Mouse (Mus musculus): ENCODE data around the gene Prkg1. TPM values are rescaled to one million over a fixed set of nuclear protein-coding genes. Genes with fewer than 3 reads are reported as not detected.

Prkg1 gene
- polyA plus RNA-seq, 1 experiment = 82.5 TPM

- Histone ChIP-seq H3K27ac (ENCODE audit: control insufficient read depth, insufficient read depth, low read depth, low read length) (no peak overlapping the region), H3K36me3 (ENCODE audit: control insufficient read depth, insufficient read depth, low read length) (no peaks in the 10 kb centered on the region), H3K4me3 (ENCODE audit: control insufficient read depth, low read depth, low read length) (no peak overlapping the region), H3K27me3 (ENCODE audit: control insufficient read depth, insufficient read depth, low read length) (no peaks in the 10 kb centered on the region), H3K4me1 (ENCODE audit: control insufficient read depth, insufficient read depth, low read length) (no peaks in the 10 kb centered on the region)
- no peak for TF ChIP-seq POLR2A (IDR thresholded peaks at IDR 0.05; ENCODE audit: control insufficient read depth, low read depth, low read length)
- TF ChIP-seq CTCF (IDR thresholded peaks at IDR 0.05; ENCODE audit: control insufficient read depth, insufficient read depth, insufficient replicate concordance, low read depth, low read length) = no peak
Measured at GRCm38 (mm10) chr19:31680821-31681220, 84.0 kb downstream of the Prkg1 start.

GRCm38 (mm10) chr19:31678324-31678723 lies 86.5 kb downstream of the Prkg1 start:
- Histone ChIP-seq H3K27ac (ENCODE audit: control insufficient read depth, insufficient read depth, low read depth, low read length) (no peak overlapping the region), H3K4me1 (ENCODE audit: control insufficient read depth, insufficient read depth, low read length) (no peaks in the 10 kb centered on the region), H3K4me3 (ENCODE audit: control insufficient read depth, low read depth, low read length) (no peak overlapping the region), H3K27me3 (ENCODE audit: control insufficient read depth, insufficient read depth, low read length) (no peaks in the 10 kb centered on the region), H3K36me3 (ENCODE audit: control insufficient read depth, insufficient read depth, low read length) (no peaks in the 10 kb centered on the region)
- no peak for TF ChIP-seq POLR2A (IDR thresholded peaks at IDR 0.05; ENCODE audit: control insufficient read depth, low read depth, low read length)
- TF ChIP-seq CTCF (IDR thresholded peaks at IDR 0.05; ENCODE audit: control insufficient read depth, insufficient read depth, insufficient replicate concordance, low read depth, low read length) = no peak

GRCm38 (mm10) chr19:31671726-31672125 lies 93.1 kb downstream of the Prkg1 start:
- Histone ChIP-seq H3K36me3 (ENCODE audit: control insufficient read depth, insufficient read depth, low read length) (no peaks in the 10 kb centered on the region), H3K27ac (ENCODE audit: control insufficient read depth, insufficient read depth, low read depth, low read length) (no peak overlapping the region), H3K4me1 (ENCODE audit: control insufficient read depth, insufficient read depth, low read length) (no peaks in the 10 kb centered on the region), H3K27me3 (ENCODE audit: control insufficient read depth, insufficient read depth, low read length) (no peaks in the 10 kb centered on the region), H3K4me3 (ENCODE audit: control insufficient read depth, low read depth, low read length) (no peak overlapping the region)
- no peak for TF ChIP-seq POLR2A (IDR thresholded peaks at IDR 0.05; ENCODE audit: control insufficient read depth, low read depth, low read length)
- no peak for TF ChIP-seq CTCF (IDR thresholded peaks at IDR 0.05; ENCODE audit: control insufficient read depth, insufficient read depth, insufficient replicate concordance, low read depth, low read length)

- no peaks in the 10 kb centered on the region for H3K27me3 ChIP-seq (ENCODE audit: control insufficient read depth, insufficient read depth, low read length)
- H3K36me3 ChIP-seq (ENCODE audit: control insufficient read depth, insufficient read depth, low read length) = no peaks in the 10 kb centered on the region
- peak overlapping the region; percentile 59 for H3K4me3 ChIP-seq (ENCODE audit: control insufficient read depth, low read depth, low read length)
- no peak overlapping the region for H3K27ac ChIP-seq (ENCODE audit: control insufficient read depth, insufficient read depth, low read depth, low read length)
- H3K4me1 ChIP-seq (ENCODE audit: control insufficient read depth, insufficient read depth, low read length) = peaks cover 10% of the 10 kb centered on the region
- TF ChIP-seq CTCF (IDR thresholded peaks at IDR 0.05; ENCODE audit: control insufficient read depth, insufficient read depth, insufficient replicate concordance, low read depth, low read length) (no peak), POLR2A (IDR thresholded peaks at IDR 0.05; ENCODE audit: control insufficient read depth, low read depth, low read length) (no peak)
Measured at GRCm38 (mm10) chr19:31665007-31665406, 99.8 kb downstream of the Prkg1 start.

GRCm38 (mm10) chr19:31664159-31664991 lies 100.5 kb downstream of the Prkg1 start:
- Histone ChIP-seq H3K4me1 (ENCODE audit: control insufficient read depth, insufficient read depth, low read length) (peaks cover 10% of the 10 kb centered on the region), H3K27ac (ENCODE audit: control insufficient read depth, insufficient read depth, low read depth, low read length) (no peak overlapping the region), H3K4me3 (ENCODE audit: control insufficient read depth, low read depth, low read length) (peak overlapping the region; percentile 59), H3K27me3 (ENCODE audit: control insufficient read depth, insufficient read depth, low read length) (no peaks in the 10 kb centered on the region), H3K36me3 (ENCODE audit: control insufficient read depth, insufficient read depth, low read length) (no peaks in the 10 kb centered on the region)
- TF ChIP-seq POLR2A (IDR thresholded peaks at IDR 0.05; ENCODE audit: control insufficient read depth, low read depth, low read length) = no peak
- no peak for TF ChIP-seq CTCF (IDR thresholded peaks at IDR 0.05; ENCODE audit: control insufficient read depth, insufficient read depth, insufficient replicate concordance, low read depth, low read length)

GRCm38 (mm10) chr19:31663437-31664158 lies 101.2 kb downstream of the Prkg1 start:
- H3K27ac ChIP-seq (ENCODE audit: control insufficient read depth, insufficient read depth, low read depth, low read length) = no peak overlapping the region
- H3K4me3 ChIP-seq (ENCODE audit: control insufficient read depth, low read depth, low read length) = peak overlapping the region; percentile 59
- no peaks in the 10 kb centered on the region for H3K36me3 ChIP-seq (ENCODE audit: control insufficient read depth, insufficient read depth, low read length)
- H3K4me1 ChIP-seq (ENCODE audit: control insufficient read depth, insufficient read depth, low read length) = peaks cover 10% of the 10 kb centered on the region
- TF ChIP-seq POLR2A (IDR thresholded peaks at IDR 0.05; ENCODE audit: control insufficient read depth, low read depth, low read length) (no peak), CTCF (IDR thresholded peaks at IDR 0.05; ENCODE audit: control insufficient read depth, insufficient read depth, insufficient replicate concordance, low read depth, low read length) (no peak)
- no peaks in the 10 kb centered on the region for H3K27me3 ChIP-seq (ENCODE audit: control insufficient read depth, insufficient read depth, low read length)

- H3K27me3 ChIP-seq (ENCODE audit: control insufficient read depth, insufficient read depth, low read length) = no peaks in the 10 kb centered on the region
- H3K27ac ChIP-seq (ENCODE audit: control insufficient read depth, insufficient read depth, low read depth, low read length) = no peak overlapping the region
- TF ChIP-seq POLR2A (IDR thresholded peaks at IDR 0.05; ENCODE audit: control insufficient read depth, low read depth, low read length) = no peak
- no peak for TF ChIP-seq CTCF (IDR thresholded peaks at IDR 0.05; ENCODE audit: control insufficient read depth, insufficient read depth, insufficient replicate concordance, low read depth, low read length)
- peaks cover 10% of the 10 kb centered on the region for H3K4me1 ChIP-seq (ENCODE audit: control insufficient read depth, insufficient read depth, low read length)
- no peak overlapping the region for H3K4me3 ChIP-seq (ENCODE audit: control insufficient read depth, low read depth, low read length)
- H3K36me3 ChIP-seq (ENCODE audit: control insufficient read depth, insufficient read depth, low read length) = no peaks in the 10 kb centered on the region
Measured at GRCm38 (mm10) chr19:31662802-31663201, 102.0 kb downstream of the Prkg1 start.
